Mouse (Mus musculus) liver, adult (tissue): ENCODE data around the gene Pgrmc1.

Experiments used
- GATA4 ChIP-seq: IDR thresholded peaks from 2 replicates; pipeline ENCODE4 v1.6.1; 2014; ENCODE audit warnings: mild to moderate bottlenecking, low read length; ENCODE audit not compliant: insufficient replicate concordance

Gene Pgrmc1

GRCm38 (mm10) chrX:36597707-36598389 is at the start of gene Pgrmc1:
Gene Pgrmc1 (plus strand): TSS chrX:36598206.
- no peak for TF ChIP-seq GATA4

GRCm38 (mm10) chrX:36548798-36549197 is 49.2 kb upstream of the Pgrmc1 start:
- TF ChIP-seq GATA4 = no peak

DNA sequence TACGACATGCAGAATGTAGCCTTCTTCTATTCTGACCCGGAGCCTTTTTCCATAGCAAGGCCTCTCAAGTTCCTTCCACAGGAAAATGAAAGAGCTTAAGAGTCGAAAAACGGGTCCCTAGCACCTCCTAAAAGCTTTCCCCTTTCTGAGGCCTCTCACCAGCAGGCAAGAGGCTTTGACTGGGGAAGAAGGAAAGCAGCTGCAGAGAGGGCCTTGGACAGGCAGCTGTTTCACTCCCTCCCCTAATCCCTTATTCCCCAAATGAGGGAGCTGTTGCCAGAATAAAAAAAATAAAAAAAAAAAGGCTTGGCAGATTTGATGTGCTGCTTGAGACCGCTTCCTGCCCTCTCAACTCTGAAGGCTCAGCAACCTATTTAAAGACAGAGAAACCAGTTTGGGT is 47.1 kb upstream of the Pgrmc1 start:
- no peak for TF ChIP-seq GATA4

- TF ChIP-seq GATA4 = no peak
Observed at GRCm38 (mm10) chrX:36551351-36551750, 46.7 kb upstream of the Pgrmc1 start.

- no peak for TF ChIP-seq GATA4
Observed at GRCm38 (mm10) chrX:36552055-36552587, 45.9 kb upstream of the Pgrmc1 start.

DNA sequence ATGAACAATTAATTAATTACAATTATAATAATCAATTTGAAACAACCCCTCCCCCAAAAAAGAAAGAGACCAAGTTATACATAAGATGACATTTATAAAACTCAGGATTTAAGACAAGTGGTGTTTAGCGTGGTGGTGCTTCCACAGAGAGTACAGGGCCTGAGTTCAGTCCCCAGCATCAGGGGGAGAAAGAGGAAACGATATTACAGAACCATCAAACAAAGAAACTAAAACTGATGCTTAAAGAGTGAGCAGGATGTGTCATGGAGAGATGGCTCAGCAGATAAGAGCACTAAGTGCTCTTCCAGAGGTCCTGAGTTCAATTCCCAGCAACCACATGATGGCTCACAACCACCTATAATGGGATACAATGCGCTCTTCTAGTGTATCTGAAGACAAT is 45.3 kb upstream of the Pgrmc1 start:
- no peak for TF ChIP-seq GATA4

DNA sequence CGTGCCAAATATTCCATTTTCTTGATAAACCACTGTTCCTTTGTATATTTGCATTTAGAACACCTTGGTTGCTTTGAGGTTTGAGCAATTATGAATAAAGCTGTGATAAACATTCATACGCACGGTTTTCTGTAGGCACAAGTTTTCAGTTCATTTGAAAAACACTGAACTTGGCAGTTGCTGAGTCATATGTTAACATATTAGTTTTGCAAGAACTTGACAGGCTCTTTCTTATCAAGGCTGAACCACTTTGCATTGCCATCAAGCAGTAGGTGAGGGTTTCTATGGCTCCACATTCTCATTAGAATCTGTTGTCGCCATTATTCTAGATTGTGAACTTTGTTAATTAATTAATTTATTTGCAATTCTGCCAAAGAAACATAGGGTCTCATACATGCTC is 37.8 kb upstream of the Pgrmc1 start:
- TF ChIP-seq GATA4 = no peak

DNA sequence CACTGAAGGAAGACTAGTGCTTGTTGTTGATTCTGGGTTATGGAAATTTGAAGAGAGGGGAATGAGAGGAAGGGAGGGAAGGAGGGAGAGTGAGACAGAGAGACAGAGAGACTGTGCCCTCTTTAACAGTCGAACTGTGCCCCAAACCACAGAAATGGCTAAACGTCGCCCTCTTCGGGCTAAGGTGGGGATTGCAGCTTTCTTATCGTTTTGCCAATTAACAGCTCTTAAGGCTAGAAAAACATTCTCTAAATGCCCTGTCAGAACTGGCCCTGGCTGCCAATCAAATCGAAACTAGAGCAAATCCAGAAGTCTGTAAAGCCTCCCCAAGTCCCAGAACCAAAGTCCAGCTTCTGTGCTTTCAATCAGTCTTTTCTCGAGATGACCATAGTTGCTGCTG is 36.4 kb upstream of the Pgrmc1 start:
- no peak for TF ChIP-seq GATA4

DNA sequence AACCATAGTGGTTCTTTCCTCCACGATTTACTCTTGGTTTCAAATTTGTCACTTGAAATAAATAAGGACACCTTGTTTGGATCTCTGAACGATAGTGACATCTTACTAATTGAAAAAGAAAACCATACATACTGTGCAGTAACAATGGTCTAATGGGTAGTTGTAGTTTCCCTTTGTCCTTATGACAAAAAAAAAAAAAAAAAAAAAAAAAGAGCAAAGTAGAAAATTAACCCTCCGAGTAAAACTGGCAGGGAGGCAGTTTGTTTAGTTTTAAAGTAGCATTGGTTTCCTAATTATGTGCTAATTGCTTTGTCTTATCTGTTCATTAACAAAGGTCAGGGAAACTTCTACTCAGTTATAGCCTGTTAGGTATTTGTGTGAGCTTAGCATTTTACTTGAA is 35.9 kb upstream of the Pgrmc1 start:
- no peak for TF ChIP-seq GATA4

- no peak for TF ChIP-seq GATA4
Observed at GRCm38 (mm10) chrX:36586629-36587303, 11.2 kb upstream of the Pgrmc1 start.

- TF ChIP-seq GATA4 = no peak
Observed at GRCm38 (mm10) chrX:36587304-36588209, 10.4 kb upstream of the Pgrmc1 start.

DNA sequence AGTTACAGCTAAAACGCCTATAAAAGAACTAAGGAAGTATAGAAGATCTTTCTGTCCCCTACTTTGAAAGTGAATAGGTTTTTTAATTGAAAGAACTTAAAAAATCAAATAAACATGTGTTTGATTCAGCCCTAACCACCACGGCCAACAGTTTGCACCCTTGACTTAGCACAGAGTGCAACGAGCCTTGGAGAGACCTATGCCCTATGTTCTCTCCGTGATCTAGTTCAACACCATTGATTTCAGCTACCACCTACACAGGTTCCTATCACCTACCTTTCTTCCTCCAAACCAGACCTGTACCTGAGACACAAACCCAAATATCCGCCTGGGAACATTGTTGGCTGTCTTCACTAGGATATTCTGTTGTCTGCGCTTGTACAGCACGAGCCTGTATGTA is 7.7 kb upstream of the Pgrmc1 start:
- no peak for TF ChIP-seq GATA4

GRCm38 (mm10) chrX:36591120-36591519 is 6.9 kb upstream of the Pgrmc1 start:
- no peak for TF ChIP-seq GATA4

DNA sequence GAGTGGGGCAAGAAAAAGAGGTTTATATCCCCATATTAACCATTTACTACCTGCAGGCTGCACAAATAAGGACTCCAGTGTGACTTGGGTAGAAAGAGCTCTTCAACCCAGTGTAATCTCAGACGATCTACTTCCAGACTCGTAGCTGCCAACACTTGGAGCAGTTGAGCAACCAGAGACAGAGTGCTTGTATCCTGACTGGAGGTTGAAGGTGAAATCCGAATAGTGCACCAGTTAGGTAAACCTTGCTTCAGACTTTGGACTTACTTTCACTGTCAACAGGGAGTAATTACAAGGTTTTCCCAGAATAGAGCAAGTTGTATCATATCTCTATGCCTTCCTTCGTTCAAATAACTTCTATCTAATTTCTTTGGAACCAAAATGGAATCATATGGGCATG is 6.5 kb upstream of the Pgrmc1 start:
- 0 out of 2 replicates have a peak, but pooled peaks have one; percentile 19 for TF ChIP-seq GATA4

DNA sequence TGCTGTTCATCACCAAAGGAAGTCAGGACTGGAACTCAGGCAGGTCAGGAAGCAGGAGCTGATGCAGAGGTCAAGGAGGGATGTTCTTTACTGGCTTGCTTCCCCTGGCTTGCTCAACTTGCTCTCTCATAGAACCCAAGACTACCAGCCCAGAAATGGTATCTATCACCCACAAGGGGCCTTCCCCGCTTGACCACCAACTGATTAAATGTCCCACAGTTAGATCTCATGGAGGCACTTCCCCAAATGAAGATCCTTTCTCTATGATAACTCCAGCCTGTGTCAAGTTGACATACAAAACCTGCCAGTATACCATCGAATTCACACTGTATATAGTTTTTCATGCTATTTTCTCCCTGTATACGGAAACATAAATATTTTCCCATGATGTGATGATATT is 2.8 kb upstream of the Pgrmc1 start:
- TF ChIP-seq GATA4 = no peak
